Mouse (Mus musculus): ENCODE measurements around the gene Dbnl.
"Not testable (repeated sequence)": the region's sequence is repeated elsewhere in the genome, so short reads cannot be mapped to it uniquely, and the experiment has no call there.

Dbnl gene

DNA sequence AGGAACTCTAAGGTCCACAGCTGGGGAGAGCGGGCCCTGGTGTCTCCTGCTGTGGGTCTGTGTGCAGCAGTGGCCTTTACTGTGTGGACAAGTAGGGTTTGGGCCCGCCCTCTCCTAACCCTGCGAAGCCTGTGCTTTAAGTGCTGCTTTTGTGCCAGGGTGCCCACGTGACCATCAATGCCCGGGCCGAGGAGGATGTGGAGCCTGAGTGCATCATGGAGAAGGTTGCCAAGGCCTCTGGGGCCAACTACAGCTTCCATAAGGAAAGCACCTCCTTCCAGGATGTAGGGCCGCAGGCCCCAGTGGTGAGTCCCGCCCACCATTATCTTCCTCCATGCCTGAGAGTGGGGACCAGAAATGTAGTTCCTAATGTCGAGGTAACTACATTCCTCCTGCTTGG, 7.0 kb downstream of the Dbnl start:
- no peak for DNase-seq (ENCODE audit: low spot score in 2 of 2)

DNA sequence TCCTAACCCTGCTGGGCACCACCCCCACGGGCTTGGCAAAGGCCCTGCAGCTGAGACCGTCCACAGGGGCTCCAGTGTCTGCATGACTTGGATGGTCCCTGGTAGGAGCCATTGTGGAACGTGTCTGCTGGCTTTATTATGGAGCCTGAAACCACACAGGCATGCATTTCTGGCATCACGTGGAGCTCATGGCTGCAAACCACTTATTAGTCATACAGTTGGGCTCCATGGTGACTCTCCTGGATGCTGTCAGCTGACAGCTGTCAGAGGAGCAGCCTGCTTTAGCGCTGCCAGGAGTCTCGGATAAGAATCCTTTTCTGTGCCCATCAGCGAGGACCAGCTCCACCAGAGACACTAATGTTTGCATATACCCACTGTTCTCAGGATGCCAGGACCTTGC, 7.4 kb downstream of the Dbnl start:
- no peak for DNase-seq (ENCODE audit: low spot score in 2 of 2)

DNA sequence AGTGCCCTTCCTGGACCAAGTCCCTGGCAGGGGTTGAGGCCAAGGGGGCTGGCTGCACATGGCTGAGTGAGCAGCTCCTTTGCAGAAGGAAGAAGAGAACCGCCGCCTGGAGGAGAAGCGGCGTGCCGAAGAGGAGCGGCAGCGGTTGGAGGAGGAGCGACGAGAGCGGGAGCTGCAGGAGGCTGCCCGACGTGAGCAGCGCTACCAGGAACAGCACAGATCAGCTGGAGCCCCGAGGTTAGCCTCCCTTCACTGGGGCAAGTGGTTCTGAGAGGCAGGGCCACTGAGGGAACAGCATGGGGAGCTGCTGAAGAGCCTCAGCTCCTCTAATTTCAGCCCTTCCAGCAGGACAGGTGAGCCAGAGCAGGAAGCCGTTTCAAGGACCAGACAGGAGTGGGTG, 8.7 kb downstream of the Dbnl start:
- no peak for DNase-seq (ENCODE audit: low spot score in 2 of 2)

DNA sequence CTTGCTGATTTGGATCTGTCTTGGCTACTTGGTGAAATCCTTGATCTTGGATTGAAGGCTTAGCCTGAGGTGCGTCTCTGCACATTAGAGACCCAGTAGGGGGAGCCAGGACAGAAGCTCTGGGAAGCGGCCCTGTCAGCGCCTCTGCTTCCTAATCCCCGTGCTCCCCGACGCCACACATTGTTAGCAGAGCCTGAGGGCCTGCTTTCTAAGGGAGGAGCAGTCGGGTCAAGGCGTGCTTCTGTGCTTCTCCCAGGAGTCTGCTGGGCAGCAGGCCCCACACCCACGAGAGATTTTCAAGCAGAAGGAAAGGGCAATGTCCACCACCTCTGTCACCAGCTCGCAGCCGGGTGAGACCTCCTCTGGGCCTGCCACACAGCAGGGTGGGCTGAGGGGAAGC, 9.1 kb downstream of the Dbnl start:
- no peak for DNase-seq (ENCODE audit: low spot score in 2 of 2)

DNA sequence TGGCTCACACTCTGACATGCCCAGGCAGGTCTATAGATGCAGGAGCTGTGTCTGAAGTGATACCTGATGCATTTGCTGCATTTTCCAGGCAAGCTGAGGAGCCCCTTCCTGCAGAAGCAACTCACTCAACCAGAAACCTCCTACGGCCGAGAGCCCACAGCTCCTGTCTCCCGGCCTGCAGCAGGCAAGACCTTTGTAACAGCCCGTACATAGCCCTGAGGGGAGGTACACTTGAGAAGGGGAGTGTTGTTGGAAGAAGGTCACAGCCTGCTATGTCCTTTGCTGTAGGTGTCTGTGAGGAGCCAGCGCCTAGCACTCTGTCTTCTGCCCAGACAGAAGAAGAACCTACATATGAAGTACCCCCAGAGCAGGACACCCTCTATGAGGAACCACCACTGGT, 9.6 kb downstream of the Dbnl start:
- no peak for DNase-seq (ENCODE audit: low spot score in 2 of 2)

DNA sequence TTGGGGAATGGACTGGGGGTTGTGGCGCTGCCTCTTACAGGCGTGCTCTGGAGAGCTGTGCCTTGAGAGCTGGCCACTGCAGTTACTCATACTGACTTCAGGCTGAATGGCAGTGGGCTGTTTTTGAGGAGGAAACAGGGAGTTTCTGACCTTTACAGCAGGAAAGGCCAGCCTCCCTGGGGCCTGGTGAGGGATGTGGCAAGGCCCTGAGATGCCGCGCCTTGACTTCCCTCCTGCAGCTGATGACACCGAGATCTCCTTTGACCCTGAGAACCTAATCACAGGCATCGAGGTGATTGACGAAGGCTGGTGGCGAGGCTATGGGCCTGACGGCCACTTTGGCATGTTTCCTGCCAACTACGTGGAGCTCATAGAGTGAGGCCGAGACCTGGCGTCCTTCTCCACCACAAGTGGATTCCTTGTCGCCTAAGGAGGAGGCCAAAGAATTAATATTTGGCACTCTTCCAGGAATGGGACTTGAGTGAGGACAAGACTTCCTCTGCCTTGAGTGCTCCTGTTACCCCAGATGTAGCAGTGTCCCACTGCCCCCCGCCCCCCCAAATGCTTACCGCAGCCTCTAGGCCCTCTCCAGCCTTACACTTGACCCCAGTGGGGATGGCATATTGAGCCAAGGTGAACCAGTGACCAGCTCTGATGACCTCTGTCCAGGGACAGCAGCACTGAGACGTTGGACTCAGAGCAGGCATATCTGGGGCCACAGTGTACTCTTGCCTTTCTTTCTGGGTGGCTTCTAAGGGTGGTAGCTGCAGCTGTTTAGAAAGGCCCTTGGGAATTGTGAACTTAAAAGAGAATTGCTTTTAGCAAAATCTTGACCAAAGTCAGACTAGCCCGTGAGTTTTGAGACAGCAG, 11.6 kb downstream of the Dbnl start:
- no peak for DNase-seq (ENCODE audit: low spot score in 2 of 2)

DNA sequence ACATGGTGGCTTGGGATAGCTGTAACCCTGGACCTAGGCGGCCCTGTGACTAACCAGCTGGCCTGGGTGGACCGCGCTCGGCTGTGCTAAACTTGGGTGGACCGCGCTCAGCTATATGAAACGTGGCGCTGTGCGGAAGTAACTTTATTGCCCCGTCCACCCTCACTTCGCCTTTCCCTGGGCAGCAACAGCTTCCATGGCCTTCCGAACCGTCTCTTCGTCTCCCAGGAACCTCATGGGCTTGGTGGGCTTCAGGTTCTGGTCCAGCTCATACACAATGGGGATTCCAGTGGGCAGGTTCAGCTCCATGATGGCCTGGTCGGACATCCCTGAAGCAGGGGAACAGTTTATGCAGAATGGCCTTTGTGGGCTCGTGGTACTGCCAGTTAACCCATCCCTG, 13.2 kb downstream of the Dbnl start:
- DNase-seq (ENCODE audit: low spot score in 2 of 2) = no peak

DNA sequence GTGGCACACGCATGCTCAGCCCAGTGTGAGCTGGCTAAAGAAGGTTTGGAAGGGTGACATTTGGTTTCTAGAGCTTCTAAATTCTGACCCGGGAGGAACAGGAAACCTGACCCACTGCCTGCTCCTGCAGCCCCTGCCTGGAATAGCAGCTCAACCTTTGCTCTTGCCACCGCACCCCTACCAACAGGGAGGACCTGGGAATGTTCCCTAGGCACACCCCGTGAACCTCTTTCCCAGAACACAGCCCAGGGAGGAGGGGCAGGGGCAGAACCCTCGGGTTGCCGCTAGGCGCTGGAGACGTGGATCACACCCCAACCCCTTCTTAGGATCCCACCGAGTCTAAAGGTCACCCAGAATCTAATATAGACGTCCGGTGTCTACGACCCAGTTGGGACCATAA, 13.7 kb downstream of the Dbnl start:
- DNase-seq (ENCODE audit: low spot score in 2 of 2) = no peak

DNA sequence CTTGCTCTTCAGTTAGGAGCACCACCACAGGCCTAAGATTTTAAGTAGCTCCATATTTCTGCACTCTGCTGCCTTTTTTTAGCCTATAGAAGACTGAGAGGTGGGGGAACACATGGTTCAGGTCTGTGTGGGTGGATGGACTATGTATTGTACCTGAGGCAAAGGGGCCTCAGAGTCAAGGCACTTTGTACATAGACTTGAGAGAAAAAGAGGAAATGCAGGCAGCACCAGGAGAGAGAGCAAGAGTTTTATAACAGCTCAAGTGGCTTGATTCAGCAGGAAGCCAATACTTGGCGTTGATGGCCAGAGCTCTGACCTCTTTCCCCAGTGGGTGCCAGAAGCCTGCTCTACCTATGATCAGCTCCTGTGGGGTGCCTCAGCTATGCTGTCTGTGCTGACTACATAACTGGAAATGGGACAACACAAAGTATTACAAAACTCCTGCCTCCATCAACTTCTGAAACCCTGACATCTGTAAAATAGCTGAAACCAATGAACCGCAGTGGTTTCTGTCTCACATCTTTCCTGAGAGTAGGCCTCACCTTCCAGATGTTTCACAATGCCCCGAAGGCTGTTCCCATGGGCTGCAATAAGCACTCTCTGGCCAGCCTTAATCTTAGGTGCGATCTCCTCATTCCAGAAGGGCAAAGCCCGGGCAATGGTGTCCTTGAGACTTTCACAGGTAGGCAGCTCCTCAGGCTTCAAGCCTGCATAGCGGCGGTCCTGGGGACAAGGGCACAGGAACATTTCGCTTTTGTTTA, 14.3 kb downstream of the Dbnl start:
- no peak for DNase-seq (ENCODE audit: low spot score in 2 of 2)

DNA sequence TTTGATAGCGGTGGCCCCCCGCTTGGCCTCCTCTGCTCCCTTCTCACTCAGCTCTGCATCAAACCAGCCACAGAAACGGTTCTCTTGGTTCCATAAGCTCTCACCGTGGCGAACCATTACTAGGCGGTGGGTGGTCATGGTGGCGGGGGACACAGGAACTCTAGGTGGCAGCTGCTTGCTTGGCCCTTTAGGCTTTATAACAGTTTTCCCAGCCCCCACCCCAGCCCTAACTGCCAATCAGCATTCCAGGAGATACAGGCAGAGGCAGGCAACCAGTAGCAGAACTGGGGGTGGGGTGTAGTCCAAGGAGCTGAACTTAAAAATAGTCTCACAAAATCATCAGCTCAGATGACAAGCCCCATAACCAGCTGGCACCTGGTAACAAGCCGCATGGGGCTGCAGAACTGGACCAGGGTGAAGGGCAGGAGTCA, 15.3 kb downstream of the Dbnl start, which contains the start of gene Pgam2:
Gene Pgam2, minus strand, starts transcription at position 183 of the 431 bp plus-strand sequence.
- DNase-seq (ENCODE audit: low spot score in 2 of 2) = no peak

DNA sequence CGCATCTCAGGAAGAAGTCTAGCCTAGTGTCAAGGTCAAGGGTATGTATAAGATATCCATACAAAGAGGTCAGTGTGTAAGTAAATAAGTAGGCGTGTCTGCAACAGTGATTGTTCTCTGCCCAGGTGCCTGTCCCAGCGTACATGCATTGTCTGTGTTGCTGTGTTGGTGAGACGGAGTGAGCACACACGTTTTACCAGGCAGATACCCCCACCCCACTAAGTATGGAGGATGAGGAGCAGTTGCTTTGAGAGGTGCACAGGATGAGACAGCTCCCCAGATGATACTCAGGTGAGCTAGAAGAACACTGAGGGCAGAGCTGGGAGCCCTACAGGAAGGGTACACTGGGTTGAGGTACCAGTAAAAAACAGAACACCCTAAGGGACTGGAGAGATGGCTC, 15.9 kb downstream of the Dbnl start:
- no peak for DNase-seq (ENCODE audit: low spot score in 2 of 2)

DNA sequence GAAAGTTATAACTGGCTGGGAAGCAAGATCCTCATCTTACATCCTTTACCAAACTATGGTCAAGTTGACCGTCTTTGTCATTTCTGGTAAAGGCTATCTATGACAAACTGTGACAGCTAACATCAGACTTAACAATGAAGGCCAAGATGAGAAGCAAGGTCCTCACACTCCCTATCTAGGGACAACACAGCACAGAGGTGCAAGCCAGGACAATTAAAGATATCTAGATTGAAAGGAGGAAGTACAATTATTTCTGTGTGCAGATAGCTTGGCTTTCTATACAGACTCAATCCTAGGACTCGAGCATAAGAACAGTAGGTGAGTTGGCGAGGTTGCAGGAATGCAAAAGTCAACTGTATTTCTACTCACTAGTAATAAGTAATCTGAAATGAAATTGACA, 17.4 kb downstream of the Dbnl start:
- DNase-seq (ENCODE audit: low spot score in 2 of 2) = no peak

DNA sequence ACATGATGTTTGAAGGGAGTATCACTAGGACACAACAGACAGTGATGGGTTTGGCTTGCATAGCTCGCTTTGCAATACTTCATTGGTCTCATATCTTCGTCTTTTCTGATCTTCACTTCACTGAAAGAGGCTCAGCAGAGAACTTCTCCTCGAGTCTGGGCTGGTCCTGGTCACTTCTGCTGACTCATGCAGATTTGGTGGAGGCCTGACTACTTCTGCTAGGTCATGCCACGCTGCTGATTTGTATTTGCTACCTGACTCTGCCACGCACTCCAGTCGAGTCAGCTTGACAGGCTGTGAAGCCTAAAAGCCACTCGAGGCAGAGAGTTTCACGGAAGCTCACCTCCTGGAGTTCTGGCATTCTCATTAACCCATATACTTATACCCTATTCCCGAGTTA, 19.7 kb downstream of the Dbnl start:
- DNase-seq (ENCODE audit: low spot score in 2 of 2) = no peak

DNA sequence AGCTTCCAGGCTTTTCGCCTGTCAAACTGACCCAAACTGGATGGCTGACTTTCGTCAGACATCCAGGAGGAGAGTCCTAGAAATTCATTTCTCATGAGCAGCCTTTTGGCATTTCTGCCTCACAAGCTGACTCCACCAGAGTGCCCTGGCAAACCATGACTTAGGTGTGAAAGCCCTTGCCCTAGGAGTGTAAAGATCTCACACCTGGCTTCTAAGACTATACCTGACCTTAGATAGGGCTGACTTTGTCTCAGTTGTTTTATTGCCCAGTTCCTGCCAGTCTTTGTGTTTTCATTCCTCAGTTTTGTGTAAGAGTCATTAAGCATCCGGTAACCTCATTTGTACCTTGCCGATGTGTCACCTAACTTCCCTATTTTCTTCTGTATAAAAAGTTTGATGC, 21.2 kb downstream of the Dbnl start:
- not testable (repeated sequence) for DNase-seq (ENCODE audit: low spot score in 2 of 2)

DNA sequence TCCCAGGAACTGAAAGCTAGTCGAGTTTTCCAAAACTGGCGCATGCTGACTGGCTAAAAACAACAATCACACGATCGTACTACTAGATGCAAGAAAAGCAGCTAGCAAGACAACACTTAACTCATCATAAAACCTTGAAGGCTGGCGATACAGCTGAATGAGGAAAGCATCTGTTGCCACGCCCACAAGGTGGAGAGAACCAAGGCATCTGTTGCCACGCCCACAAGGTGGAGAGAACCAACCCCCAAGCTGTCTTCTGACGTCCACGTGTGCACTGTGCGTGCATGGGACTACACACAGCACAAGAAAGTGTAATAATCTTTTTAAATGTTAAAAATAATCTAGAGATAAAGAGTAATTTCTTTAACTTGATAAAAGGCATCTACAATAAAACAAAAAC, 25.1 kb downstream of the Dbnl start:
- DNase-seq (ENCODE audit: low spot score in 2 of 2) = no peak

DNA sequence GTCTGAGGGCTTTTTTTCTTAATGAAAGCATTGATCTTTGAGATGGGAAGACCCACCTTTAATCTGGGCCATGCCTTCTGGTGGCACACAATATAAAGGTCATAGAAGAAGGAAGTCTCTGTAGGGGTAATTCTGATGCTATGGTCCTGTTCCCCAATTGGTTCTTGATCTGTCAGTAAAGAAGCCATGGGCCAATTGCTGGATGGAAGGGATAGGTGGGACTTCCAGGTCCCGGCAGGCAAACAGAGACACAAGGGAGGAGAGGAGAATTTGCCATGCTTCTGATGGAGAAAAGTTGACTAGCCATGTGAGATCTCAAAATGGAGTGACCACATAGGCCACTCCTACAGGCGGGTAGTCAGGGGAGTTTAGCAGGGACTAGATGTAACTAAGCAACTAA, 30.9 kb downstream of the Dbnl start:
- no peak for DNase-seq (ENCODE audit: low spot score in 2 of 2)

DNA sequence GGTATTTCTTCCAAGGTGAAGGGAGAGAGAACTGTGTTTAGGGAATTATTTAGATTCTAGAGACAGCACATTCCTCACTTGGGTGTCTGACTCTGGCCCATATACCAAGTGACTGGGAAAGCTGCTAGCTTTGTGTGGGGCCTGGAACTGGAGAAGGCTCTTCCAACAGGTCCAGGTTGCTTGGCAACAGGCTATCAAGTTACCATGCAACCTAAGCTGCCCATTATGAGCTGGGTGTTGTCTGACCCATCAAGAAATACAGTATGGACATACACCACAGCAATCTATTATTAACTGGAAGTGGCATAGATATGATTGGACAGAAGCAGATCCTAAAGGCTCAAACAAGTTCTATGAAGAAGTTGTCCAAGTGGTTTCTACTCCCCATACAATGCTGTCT, 37.1 kb downstream of the Dbnl start:
- no peak for DNase-seq (ENCODE audit: low spot score in 2 of 2)

DNA sequence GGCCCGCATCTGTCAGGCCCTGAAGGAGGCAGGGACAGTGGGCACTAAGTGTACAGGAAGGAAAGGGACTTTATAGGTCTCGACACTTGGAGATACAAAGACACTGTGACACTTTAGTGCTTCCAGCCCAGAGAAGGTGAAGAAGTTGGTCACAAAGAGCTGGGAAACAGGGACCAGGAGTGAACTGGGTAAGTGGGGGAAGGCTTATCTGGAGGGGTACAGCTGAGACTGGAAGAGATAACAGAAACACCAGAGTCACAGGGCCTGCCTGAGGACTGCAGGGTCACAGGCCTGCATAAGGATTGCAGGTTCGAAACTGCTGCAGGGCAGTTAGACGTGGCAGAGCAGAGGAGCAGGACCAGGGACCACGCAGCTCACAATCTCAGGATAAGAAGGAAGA, 39.6 kb downstream of the Dbnl start:
- no peak for DNase-seq (ENCODE audit: low spot score in 2 of 2)

DNA sequence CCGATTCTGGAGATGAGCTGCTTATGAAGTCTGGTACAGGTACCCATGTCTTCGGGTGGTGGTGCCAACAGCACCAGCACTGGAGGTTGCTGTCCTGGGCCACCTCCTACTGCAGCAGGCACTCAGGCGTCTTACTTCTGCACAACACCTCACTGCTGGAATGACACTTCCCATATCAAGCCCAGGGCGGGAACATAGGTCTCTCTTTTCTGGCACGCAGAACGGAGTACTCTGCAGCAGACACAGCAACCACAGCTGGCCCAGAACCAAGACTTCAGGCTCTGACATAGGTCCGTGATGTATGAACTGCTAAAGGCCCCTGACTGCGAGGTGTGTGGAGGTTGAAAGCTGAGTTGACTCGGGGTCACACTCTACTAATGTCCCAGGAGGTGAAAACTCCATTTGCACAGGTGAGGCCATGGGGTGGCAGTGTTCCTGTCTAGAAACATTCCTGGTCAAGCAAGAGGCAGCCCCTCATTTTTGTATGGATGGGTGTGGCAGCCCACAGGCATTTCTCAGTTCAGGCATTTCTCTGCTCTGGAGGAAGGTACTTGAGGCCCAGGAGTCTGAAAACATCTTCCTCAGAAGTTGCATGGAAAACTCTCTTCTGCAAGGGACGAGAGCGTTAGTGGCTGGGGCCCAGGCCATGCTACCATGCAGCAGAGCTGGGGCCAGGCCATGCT, 40.4 kb downstream of the Dbnl start:
- DNase-seq (ENCODE audit: low spot score in 2 of 2) = no peak

DNA sequence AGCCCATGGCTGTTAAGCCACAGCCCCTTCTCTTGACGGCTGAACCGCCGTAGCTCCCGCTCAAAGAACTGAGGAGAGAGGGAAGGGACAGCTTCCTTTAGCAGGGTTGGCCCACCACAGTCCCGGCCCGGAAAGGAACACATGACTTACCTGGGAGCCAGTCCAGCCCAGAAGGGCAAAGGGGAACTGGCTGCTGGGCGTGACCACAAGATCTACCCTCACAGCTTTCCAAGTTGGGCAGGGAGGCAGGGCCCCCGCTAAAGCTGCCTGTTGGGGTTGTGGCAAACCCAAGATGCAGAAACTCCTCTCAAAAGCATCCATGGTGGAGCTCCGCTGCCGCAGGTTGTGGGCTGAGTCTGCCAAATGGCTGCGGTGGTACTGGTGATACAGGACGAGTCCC, 41.0 kb downstream of the Dbnl start:
- no peak for DNase-seq (ENCODE audit: low spot score in 2 of 2)

DNA sequence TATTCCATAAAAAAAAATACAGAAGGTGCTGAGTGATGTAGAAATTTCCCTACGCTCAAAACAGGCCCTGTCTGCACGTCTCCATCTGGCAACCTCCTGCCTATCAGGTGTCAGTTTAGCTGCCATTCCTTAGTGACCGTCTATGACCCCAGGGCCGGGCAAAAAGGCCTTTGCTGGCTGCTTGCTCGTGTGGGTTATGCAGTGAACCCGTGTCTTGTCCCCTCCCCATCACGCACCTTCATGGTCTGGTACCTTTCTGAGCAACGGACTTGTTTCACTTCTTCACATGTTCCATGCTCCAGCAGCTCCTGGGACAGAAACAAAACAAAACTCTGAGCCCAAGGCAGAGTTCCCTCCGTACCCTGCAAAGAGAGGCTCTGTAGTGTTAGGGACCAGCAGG, 46.2 kb downstream of the Dbnl start:
- DNase-seq (ENCODE audit: low spot score in 2 of 2) = no peak

DNA sequence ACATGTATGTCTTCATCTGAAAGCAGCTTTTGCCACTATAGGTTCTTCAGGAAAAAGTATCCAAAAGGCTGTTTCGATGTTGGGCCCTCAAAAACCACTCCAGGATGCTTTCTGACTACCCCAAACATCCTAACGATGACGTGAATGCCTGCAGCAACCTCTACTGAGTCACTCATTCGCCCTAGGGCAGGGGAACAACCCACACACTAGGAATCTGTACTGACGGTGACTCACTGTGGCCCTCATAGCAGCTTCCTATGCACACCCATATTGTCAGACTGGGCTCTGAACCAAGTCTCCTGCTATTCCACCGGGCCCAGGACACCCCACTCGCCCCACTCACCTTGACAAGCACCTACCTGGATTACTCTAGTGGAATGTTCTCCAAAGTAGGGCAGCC, 46.8 kb downstream of the Dbnl start:
- DNase-seq (ENCODE audit: low spot score in 2 of 2) = no peak

DNA sequence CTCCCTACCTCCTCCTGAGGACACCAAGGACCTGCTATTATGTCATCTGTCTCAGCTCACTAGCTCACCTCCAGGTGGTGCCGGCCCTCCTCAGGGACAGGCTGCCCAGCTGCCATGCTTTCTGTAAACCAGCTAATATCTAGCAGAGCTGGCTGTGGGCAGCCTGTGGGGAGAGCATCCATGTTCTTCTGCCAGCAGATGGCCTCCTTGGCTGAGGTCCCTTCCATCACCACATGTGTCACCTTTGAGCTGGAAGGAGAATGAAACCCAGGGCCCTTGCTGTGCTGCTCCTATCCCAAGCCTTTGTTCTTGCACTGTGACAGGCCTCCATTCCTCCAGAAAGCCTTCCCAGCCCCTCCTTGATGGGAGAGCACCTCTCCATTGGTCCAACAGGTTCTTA, 47.8 kb downstream of the Dbnl start:
- no peak for DNase-seq (ENCODE audit: low spot score in 2 of 2)

Data from urinary bladder, postnatal 36 days (tissue).